Mouse (Mus musculus): ENCODE measurements around the gene Ephb1. TPM values are rescaled to one million over a fixed set of nuclear protein-coding genes. Genes with fewer than 3 reads are reported as not detected.
A peak's percentile ranks its signal among the peaks of the same experiment; 100 is the strongest.

The Ephb1 gene
- polyA plus RNA-seq (2014; fragmentation: Nextera tagmentation; extraction: Ambion mirVana), result 12.5 and 12.8 TPM in 2 replicates

- H3K27me3 ChIP-seq (replicated peaks; ENCODE audit: control insufficient read depth, insufficient read depth, low read length), result peaks cover 67% of the 10 kb centered on the region
- no peaks in the 10 kb centered on the region for H3K9me3 ChIP-seq (ENCODE audit: control insufficient read depth, low read length)
- peak within 1 kb of the TSS; percentile 49 for H3K9ac ChIP-seq (ENCODE audit: low read length)
- ATAC-seq (replicated peaks; ENCODE audit: low FRiP score, low TSS enrichment, low read depth), result peak; percentile 91
- peaks cover 9% of the 10 kb centered on the region; the same call in 1 of the 2 replicates for H3K4me1 ChIP-seq (replicated peaks; ENCODE audit: control insufficient read depth, insufficient read depth, low read length)
- peak within 1 kb of the TSS; percentile 55 for H3K4me3 ChIP-seq (ENCODE audit: low read depth, low read length)
- under 1% methylated on average over 22 of the region's 22 CpGs for WGBS
- no peaks in the 10 kb centered on the region for H3K36me3 ChIP-seq (ENCODE audit: control insufficient read depth, insufficient read depth, low read length)
- peak within 1 kb of the TSS; percentile 92 for H3K4me2 ChIP-seq (ENCODE audit: low read length)
- DNase-seq (ENCODE audit: low spot score), result peak; percentile 89
- no peak within 1 kb of the TSS for H3K27ac ChIP-seq (ENCODE audit: low read depth)
Measured at GRCm38 (mm10) chr9:102354561-102354973, at the start of gene Ephb1. TSS of gene Ephb1 (minus strand) at chr9:102354693.

- Histone ChIP-seq H3K27ac (ENCODE audit: low read depth) (no peak overlapping the region), H3K9ac (ENCODE audit: low read length) (no peak overlapping the region), H3K4me1 (replicated peaks; ENCODE audit: control insufficient read depth, insufficient read depth, low read length) (no peaks in the 10 kb centered on the region), H3K36me3 (ENCODE audit: control insufficient read depth, insufficient read depth, low read length) (no peaks in the 10 kb centered on the region), H3K9me3 (ENCODE audit: control insufficient read depth, low read length) (no peaks in the 10 kb centered on the region), H3K4me3 (ENCODE audit: low read depth, low read length) (no peak overlapping the region), H3K27me3 (replicated peaks; ENCODE audit: control insufficient read depth, insufficient read depth, low read length) (no peaks in the 10 kb centered on the region), H3K4me2 (ENCODE audit: low read length) (no peak overlapping the region)
- 30% methylated on average over 18 of the region's 18 CpGs for WGBS
- ATAC-seq (replicated peaks; ENCODE audit: low FRiP score, low TSS enrichment, low read depth) (peak; percentile 77), DNase-seq (ENCODE audit: low spot score) (peak; percentile 74)
Measured at GRCm38 (mm10) chr9:102403086-102404021, 48.9 kb upstream of the Ephb1 start.

DNA sequence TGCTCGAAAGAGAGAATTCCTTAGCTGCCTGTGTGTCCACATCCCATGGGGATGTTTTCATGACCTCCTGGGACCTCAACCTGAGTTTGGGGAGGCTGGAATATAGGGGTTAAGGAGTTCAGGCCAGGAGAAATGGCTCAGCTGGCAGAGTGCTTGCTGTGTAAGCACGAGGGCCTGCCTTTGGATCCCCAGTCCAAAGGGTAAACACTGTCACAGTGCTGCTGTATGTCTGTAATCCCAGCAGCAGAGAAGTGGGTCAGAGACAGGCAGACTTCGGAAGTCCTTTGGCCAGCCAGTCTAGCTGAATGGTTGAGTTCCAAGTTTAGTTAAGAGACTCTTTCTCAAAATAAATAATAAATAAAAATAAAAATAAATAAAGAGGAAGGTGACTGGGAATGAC lies 48.2 kb upstream of the Ephb1 start:
- no peaks in the 10 kb centered on the region for H3K9me3 ChIP-seq (ENCODE audit: control insufficient read depth, low read length)
- 30% methylated on average over 3 of the region's 3 CpGs for WGBS
- H3K4me1 ChIP-seq (replicated peaks; ENCODE audit: control insufficient read depth, insufficient read depth, low read length), result no peaks in the 10 kb centered on the region
- no peak overlapping the region for H3K4me3 ChIP-seq (ENCODE audit: low read depth, low read length)
- ATAC-seq (replicated peaks; ENCODE audit: low FRiP score, low TSS enrichment, low read depth) (no peak), DNase-seq (ENCODE audit: low spot score) (no peak)
- H3K27ac ChIP-seq (ENCODE audit: low read depth), result no peak overlapping the region
- H3K4me2 ChIP-seq (ENCODE audit: low read length), result no peak overlapping the region
- H3K27me3 ChIP-seq (replicated peaks; ENCODE audit: control insufficient read depth, insufficient read depth, low read length), result no peaks in the 10 kb centered on the region
- H3K36me3 ChIP-seq (ENCODE audit: control insufficient read depth, insufficient read depth, low read length), result no peaks in the 10 kb centered on the region
- H3K9ac ChIP-seq (ENCODE audit: low read length), result no peak overlapping the region

- no peaks in the 10 kb centered on the region for H3K4me1 ChIP-seq (replicated peaks; ENCODE audit: control insufficient read depth, insufficient read depth, low read length)
- no peak overlapping the region for H3K9ac ChIP-seq (ENCODE audit: low read length)
- no peaks in the 10 kb centered on the region for H3K27me3 ChIP-seq (replicated peaks; ENCODE audit: control insufficient read depth, insufficient read depth, low read length)
- DNase-seq (ENCODE audit: low spot score) (no peak), ATAC-seq (replicated peaks; ENCODE audit: low FRiP score, low TSS enrichment, low read depth) (no peak)
- H3K4me3 ChIP-seq (ENCODE audit: low read depth, low read length), result no peak overlapping the region
- 44% methylated on average over 8 of the region's 8 CpGs for WGBS
- H3K9me3 ChIP-seq (ENCODE audit: control insufficient read depth, low read length), result no peaks in the 10 kb centered on the region
- no peaks in the 10 kb centered on the region for H3K36me3 ChIP-seq (ENCODE audit: control insufficient read depth, insufficient read depth, low read length)
- no peak overlapping the region for H3K27ac ChIP-seq (ENCODE audit: low read depth)
- H3K4me2 ChIP-seq (ENCODE audit: low read length), result no peak overlapping the region
Measured at GRCm38 (mm10) chr9:102388266-102388665, 33.8 kb upstream of the Ephb1 start.

DNA sequence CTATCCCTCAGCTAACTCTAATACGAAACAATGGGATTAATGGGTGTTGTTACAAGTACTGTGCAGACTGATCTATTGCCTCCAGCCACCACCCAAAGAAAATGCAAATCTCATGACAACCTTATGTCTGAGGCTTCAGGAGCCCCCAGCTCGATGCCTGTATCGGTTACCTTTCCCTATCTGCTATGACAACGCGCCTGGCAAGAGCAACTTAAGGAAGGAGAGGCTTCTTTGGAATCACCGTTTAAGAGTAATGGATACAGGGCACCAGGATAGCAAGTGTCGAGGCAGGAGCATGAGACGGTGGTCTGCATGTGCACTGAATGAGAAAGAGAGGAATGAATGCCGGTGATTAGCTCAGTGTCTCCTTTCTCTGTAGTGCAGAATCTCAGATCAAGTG lies 32.3 kb upstream of the Ephb1 start:
- WGBS, result 91% methylated on average over 9 of the region's 9 CpGs
- DNase-seq (ENCODE audit: low spot score), result no peak
- no peak for ATAC-seq (replicated peaks; ENCODE audit: low FRiP score, low TSS enrichment, low read depth)
- Histone ChIP-seq H3K36me3 (ENCODE audit: control insufficient read depth, insufficient read depth, low read length) (no peaks in the 10 kb centered on the region), H3K4me1 (replicated peaks; ENCODE audit: control insufficient read depth, insufficient read depth, low read length) (no peaks in the 10 kb centered on the region), H3K9ac (ENCODE audit: low read length) (no peak overlapping the region), H3K4me2 (ENCODE audit: low read length) (no peak overlapping the region), H3K4me3 (ENCODE audit: low read depth, low read length) (no peak overlapping the region), H3K9me3 (ENCODE audit: control insufficient read depth, low read length) (no peaks in the 10 kb centered on the region), H3K27ac (ENCODE audit: low read depth) (no peak overlapping the region), H3K27me3 (replicated peaks; ENCODE audit: control insufficient read depth, insufficient read depth, low read length) (no peaks in the 10 kb centered on the region)

DNA sequence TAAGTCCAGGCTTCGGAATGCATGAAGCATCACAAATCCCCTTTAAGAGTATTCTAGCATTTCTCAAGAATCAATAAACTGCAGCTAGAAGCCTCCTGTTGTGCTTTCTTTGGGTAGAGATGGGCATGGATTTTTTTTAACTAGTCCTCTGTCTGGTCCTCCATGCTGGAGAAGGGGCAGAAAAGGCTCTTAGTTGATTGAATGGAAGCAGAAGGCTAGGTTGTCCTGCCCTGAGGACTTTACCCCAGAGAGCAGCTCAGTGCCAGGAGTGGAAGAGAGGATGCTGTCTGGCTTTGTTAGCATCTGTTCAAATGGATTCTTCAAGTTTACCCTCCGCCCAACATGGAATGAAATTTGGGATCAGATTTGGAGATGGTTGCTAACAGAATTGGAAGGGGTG lies 25.7 kb upstream of the Ephb1 start:
- DNase-seq (ENCODE audit: low spot score), result no peak

DNA sequence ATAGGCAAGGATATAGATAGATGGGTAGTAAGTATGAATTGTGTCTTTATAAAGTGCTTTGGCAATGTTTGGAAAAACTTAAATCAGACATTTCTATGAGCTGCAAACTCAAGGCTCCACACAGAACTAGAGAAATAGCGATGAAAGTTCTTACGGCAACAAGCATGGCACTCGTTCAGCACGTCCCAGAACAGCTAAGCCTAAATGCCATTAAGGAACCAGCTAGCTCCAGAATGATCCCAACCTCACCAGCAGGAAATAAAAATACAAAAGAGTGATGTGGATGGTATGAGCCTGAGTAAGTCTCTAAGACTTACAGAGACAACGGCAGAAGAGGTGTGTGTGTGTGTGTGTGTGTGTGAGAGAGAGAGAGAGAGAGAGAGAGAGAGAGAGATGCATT lies 20.2 kb upstream of the Ephb1 start:
- H3K4me1 ChIP-seq (replicated peaks; ENCODE audit: control insufficient read depth, insufficient read depth, low read length), result no peaks in the 10 kb centered on the region
- H3K4me2 ChIP-seq (ENCODE audit: low read length), result no peak overlapping the region
- ATAC-seq (replicated peaks; ENCODE audit: low FRiP score, low TSS enrichment, low read depth), result no peak
- no peaks in the 10 kb centered on the region for H3K36me3 ChIP-seq (ENCODE audit: control insufficient read depth, insufficient read depth, low read length)
- 87% methylated on average over 5 of the region's 5 CpGs for WGBS
- H3K27me3 ChIP-seq (replicated peaks; ENCODE audit: control insufficient read depth, insufficient read depth, low read length), result no peaks in the 10 kb centered on the region
- H3K9ac ChIP-seq (ENCODE audit: low read length), result no peak overlapping the region
- H3K27ac ChIP-seq (ENCODE audit: low read depth), result no peak overlapping the region
- no peak for DNase-seq (ENCODE audit: low spot score)
- H3K4me3 ChIP-seq (ENCODE audit: low read depth, low read length), result no peak overlapping the region
- no peaks in the 10 kb centered on the region for H3K9me3 ChIP-seq (ENCODE audit: control insufficient read depth, low read length)

More for the DNA sequence above, 25.7 kb upstream of the Ephb1 start:
- no peak overlapping the region for H3K9ac ChIP-seq (ENCODE audit: low read length)
- 93% methylated on average over 2 of the region's 2 CpGs for WGBS
- H3K27me3 ChIP-seq (replicated peaks; ENCODE audit: control insufficient read depth, insufficient read depth, low read length), result no peaks in the 10 kb centered on the region
- H3K4me1 ChIP-seq (replicated peaks; ENCODE audit: control insufficient read depth, insufficient read depth, low read length), result no peaks in the 10 kb centered on the region
- H3K4me3 ChIP-seq (ENCODE audit: low read depth, low read length), result no peak overlapping the region
- ATAC-seq (replicated peaks; ENCODE audit: low FRiP score, low TSS enrichment, low read depth), result no peak
- H3K4me2 ChIP-seq (ENCODE audit: low read length), result no peak overlapping the region
- H3K9me3 ChIP-seq (ENCODE audit: control insufficient read depth, low read length), result no peaks in the 10 kb centered on the region
- no peaks in the 10 kb centered on the region for H3K36me3 ChIP-seq (ENCODE audit: control insufficient read depth, insufficient read depth, low read length)
- H3K27ac ChIP-seq (ENCODE audit: low read depth), result no peak overlapping the region

- DNase-seq (ENCODE audit: low spot score) (no peak), ATAC-seq (replicated peaks; ENCODE audit: low FRiP score, low TSS enrichment, low read depth) (no peak)
- H3K36me3 ChIP-seq (ENCODE audit: control insufficient read depth, insufficient read depth, low read length), result no peaks in the 10 kb centered on the region
Measured at GRCm38 (mm10) chr9:102373886-102374285, 19.4 kb upstream of the Ephb1 start.

DNA sequence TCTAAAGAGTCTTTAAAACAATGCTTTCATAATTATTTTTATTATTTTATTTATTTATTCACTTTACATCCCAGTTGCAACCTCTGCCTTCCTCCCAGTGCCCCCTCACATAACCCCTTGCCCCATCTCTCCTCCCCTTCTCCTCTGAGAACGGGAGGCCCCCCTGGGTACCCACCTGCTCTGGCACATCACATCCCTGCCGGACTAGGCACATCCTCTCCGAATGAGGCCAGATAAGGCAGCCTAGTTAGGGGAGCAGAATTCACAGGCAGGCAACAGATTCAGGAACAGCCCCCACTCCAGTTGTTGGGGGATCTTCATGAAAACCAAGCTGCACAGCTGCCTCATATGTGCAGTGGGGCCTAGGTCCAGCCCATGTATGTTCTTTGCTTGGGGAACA lies 17.4 kb upstream of the Ephb1 start:
- Histone ChIP-seq H3K9me3 (ENCODE audit: control insufficient read depth, low read length) (no peaks in the 10 kb centered on the region), H3K27ac (ENCODE audit: low read depth) (no peak overlapping the region), H3K9ac (ENCODE audit: low read length) (no peak overlapping the region), H3K27me3 (replicated peaks; ENCODE audit: control insufficient read depth, insufficient read depth, low read length) (no peaks in the 10 kb centered on the region), H3K4me3 (ENCODE audit: low read depth, low read length) (no peak overlapping the region), H3K36me3 (ENCODE audit: control insufficient read depth, insufficient read depth, low read length) (no peaks in the 10 kb centered on the region), H3K4me1 (replicated peaks; ENCODE audit: control insufficient read depth, insufficient read depth, low read length) (no peaks in the 10 kb centered on the region), H3K4me2 (ENCODE audit: low read length) (no peak overlapping the region)
- DNase-seq (ENCODE audit: low spot score) (no peak), ATAC-seq (replicated peaks; ENCODE audit: low FRiP score, low TSS enrichment, low read depth) (no peak)
- WGBS, result 88% methylated on average over 3 of the region's 3 CpGs

More at GRCm38 (mm10) chr9:102373886-102374285, 19.4 kb upstream of the Ephb1 start:
- H3K4me2 ChIP-seq (ENCODE audit: low read length), result no peak overlapping the region
- H3K4me1 ChIP-seq (replicated peaks; ENCODE audit: control insufficient read depth, insufficient read depth, low read length), result no peaks in the 10 kb centered on the region
- no peaks in the 10 kb centered on the region for H3K9me3 ChIP-seq (ENCODE audit: control insufficient read depth, low read length)
- no peak overlapping the region for H3K27ac ChIP-seq (ENCODE audit: low read depth)
- H3K4me3 ChIP-seq (ENCODE audit: low read depth, low read length), result no peak overlapping the region
- H3K9ac ChIP-seq (ENCODE audit: low read length), result no peak overlapping the region
- no peaks in the 10 kb centered on the region for H3K27me3 ChIP-seq (replicated peaks; ENCODE audit: control insufficient read depth, insufficient read depth, low read length)
- 75% methylated on average over 5 of the region's 5 CpGs for WGBS
